Mouse (Mus musculus): Measurements from ENCODE around the gene Cmss1. TPM values are rescaled to one million over a fixed set of nuclear protein-coding genes. Genes with fewer than 3 reads are reported as not detected.
"Not testable (repeated sequence)": the region's sequence is repeated elsewhere in the genome, so short reads cannot be mapped to it uniquely, and the experiment has no call there.

The Cmss1 gene
- polyA plus RNA-seq, 1 experiment = 2.8 TPM

- Histone ChIP-seq H3K4me1 (ENCODE audit: control insufficient read depth) (no peaks in the 10 kb centered on the region), H3K27me3 (ENCODE audit: control insufficient read depth) (no peaks in the 10 kb centered on the region), H3K9me3 (ENCODE audit: control insufficient read depth, low read length) (no peaks in the 10 kb centered on the region), H3K36me3 (ENCODE audit: control insufficient read depth) (no peaks in the 10 kb centered on the region), H3K4me3 (replicated peaks) (no peak overlapping the region)
- no peak for TF ChIP-seq TAL1 (IDR thresholded peaks at IDR 0.05; ENCODE audit: low read length)
- no peak for TF ChIP-seq GATA1 (IDR thresholded peaks at IDR 0.05; ENCODE audit: low read length)
Observed at GRCm38 (mm10) chr16:57401702-57402101, 205.0 kb downstream of the Cmss1 start.

DNA sequence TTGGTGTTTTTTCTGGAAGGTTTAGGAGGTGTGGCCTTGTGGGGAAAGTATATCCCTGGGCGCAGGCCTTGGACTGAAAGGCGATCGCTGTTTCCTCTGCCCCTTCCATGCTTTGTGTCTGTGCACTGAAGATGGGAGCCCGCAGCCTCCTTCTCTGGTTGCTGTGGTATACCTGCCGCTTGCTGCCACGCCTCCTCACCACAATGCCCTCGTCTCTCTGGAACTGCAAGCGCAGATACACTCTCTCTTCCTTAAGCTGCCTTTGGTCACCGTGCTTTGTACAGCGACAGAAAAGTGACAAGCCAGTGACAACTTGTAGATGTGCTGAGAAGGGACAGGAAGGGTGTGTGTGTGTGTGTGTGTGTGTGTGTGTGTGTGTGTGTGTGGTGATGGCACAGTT is 207.1 kb downstream of the Cmss1 start:
- no peaks in the 10 kb centered on the region for H3K9me3 ChIP-seq (ENCODE audit: control insufficient read depth, low read length)
- TF ChIP-seq GATA1 (IDR thresholded peaks at IDR 0.05; ENCODE audit: low read length) = no peak
- H3K36me3 ChIP-seq (ENCODE audit: control insufficient read depth) = no peaks in the 10 kb centered on the region
- no peak overlapping the region for H3K4me3 ChIP-seq (replicated peaks)
- H3K4me1 ChIP-seq (ENCODE audit: control insufficient read depth) = no peaks in the 10 kb centered on the region
- H3K27me3 ChIP-seq (ENCODE audit: control insufficient read depth) = no peaks in the 10 kb centered on the region

DNA sequence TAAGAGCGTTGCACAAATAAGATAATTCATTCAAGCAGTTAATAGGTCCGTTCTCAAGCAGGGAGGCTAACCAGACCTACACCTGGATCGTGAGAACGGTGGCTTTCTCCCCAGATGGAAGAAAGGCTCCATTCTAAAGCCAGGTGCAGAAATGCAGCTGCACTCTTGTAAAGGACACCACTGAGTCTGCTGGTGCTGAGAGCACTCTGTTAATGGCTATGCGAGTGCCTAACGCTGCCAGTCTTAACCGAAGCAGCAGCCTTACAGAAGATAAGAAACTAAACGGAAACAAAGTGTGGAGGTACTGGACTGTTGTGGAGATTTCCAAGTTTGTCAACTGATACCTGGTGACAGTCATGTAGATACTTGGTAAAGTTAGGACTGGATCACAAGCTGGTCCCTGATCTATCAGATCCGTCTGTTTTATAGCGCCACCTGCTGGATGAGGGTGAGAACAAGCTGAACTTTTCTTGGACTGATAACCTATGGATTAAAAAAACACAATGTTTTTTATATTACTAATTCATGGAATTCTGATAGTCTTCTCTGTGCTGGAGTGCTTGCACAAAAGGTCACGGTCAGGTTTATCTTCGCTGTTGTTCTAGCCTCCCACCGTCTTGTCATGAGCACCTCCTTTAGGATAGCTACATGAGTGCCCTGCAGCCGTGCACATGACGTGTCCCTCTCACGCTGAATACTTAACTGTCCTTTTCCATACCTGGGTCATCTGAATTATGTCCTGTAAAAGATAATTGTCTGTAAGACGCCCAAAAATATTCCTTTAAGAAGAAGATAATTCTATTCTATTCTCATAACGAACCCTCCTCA is 208.1 kb downstream of the Cmss1 start:
- TF ChIP-seq TAL1 (IDR thresholded peaks at IDR 0.05; ENCODE audit: low read length) = no peak
- no peak for TF ChIP-seq GATA1 (IDR thresholded peaks at IDR 0.05; ENCODE audit: low read length)
- H3K9me3 ChIP-seq (ENCODE audit: control insufficient read depth, low read length) = no peaks in the 10 kb centered on the region
- no peak overlapping the region for H3K4me3 ChIP-seq (replicated peaks)
- H3K4me1 ChIP-seq (ENCODE audit: control insufficient read depth) = no peaks in the 10 kb centered on the region
- H3K27me3 ChIP-seq (ENCODE audit: control insufficient read depth) = no peaks in the 10 kb centered on the region
- H3K36me3 ChIP-seq (ENCODE audit: control insufficient read depth) = no peaks in the 10 kb centered on the region

- H3K27me3 ChIP-seq (ENCODE audit: control insufficient read depth) = no peaks in the 10 kb centered on the region
- TF ChIP-seq TAL1 (IDR thresholded peaks at IDR 0.05; ENCODE audit: low read length) (no peak), GATA1 (IDR thresholded peaks at IDR 0.05; ENCODE audit: low read length) (no peak)
- H3K4me1 ChIP-seq (ENCODE audit: control insufficient read depth) = no peaks in the 10 kb centered on the region
- no peaks in the 10 kb centered on the region for H3K36me3 ChIP-seq (ENCODE audit: control insufficient read depth)
- no peak overlapping the region for H3K4me3 ChIP-seq (replicated peaks)
- no peaks in the 10 kb centered on the region for H3K9me3 ChIP-seq (ENCODE audit: control insufficient read depth, low read length)
Observed at GRCm38 (mm10) chr16:57397845-57398244, 208.8 kb downstream of the Cmss1 start.

DNA sequence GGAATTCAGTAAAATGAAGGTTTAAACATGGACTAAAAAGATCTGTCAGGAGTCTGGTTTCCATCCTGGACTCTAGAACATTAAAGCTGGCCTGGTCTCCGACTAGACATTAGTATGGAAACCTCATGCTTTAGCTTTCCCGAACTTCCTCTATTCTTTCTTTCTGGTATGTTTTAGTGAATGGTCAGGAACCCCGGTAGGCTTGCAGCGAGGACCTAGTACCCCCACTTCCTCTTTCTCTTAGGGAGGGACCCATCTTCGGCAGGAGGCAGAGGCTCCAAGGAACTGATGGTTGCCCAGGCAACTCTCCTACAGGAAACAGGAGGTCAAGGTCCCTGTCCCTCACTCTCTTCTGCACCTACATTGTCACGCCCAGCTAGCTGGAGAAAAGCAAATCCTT is 210.4 kb downstream of the Cmss1 start:
- H3K9me3 ChIP-seq (ENCODE audit: control insufficient read depth, low read length) = no peaks in the 10 kb centered on the region
- H3K36me3 ChIP-seq (ENCODE audit: control insufficient read depth) = no peaks in the 10 kb centered on the region
- H3K27me3 ChIP-seq (ENCODE audit: control insufficient read depth) = no peaks in the 10 kb centered on the region
- H3K4me1 ChIP-seq (ENCODE audit: control insufficient read depth) = no peaks in the 10 kb centered on the region
- no peak for TF ChIP-seq GATA1 (IDR thresholded peaks at IDR 0.05; ENCODE audit: low read length)
- no peak for TF ChIP-seq TAL1 (IDR thresholded peaks at IDR 0.05; ENCODE audit: low read length)
- H3K4me3 ChIP-seq (replicated peaks) = no peak overlapping the region

GRCm38 (mm10) chr16:57393161-57393560 is 213.5 kb downstream of the Cmss1 start:
- no peaks in the 10 kb centered on the region for H3K4me1 ChIP-seq (ENCODE audit: control insufficient read depth)
- no peak overlapping the region for H3K4me3 ChIP-seq (replicated peaks)
- H3K9me3 ChIP-seq (ENCODE audit: control insufficient read depth, low read length) = no peaks in the 10 kb centered on the region
- no peaks in the 10 kb centered on the region for H3K27me3 ChIP-seq (ENCODE audit: control insufficient read depth)
- H3K36me3 ChIP-seq (ENCODE audit: control insufficient read depth) = no peaks in the 10 kb centered on the region
- TF ChIP-seq GATA1 (IDR thresholded peaks at IDR 0.05; ENCODE audit: low read length) = no peak
- no peak for TF ChIP-seq TAL1 (IDR thresholded peaks at IDR 0.05; ENCODE audit: low read length)

- no peaks in the 10 kb centered on the region for H3K36me3 ChIP-seq (ENCODE audit: control insufficient read depth)
- H3K27me3 ChIP-seq (ENCODE audit: control insufficient read depth) = no peaks in the 10 kb centered on the region
- H3K4me3 ChIP-seq (replicated peaks) = no peak overlapping the region
- no peaks in the 10 kb centered on the region for H3K4me1 ChIP-seq (ENCODE audit: control insufficient read depth)
- no peak for TF ChIP-seq GATA1 (IDR thresholded peaks at IDR 0.05; ENCODE audit: low read length)
- TF ChIP-seq TAL1 (IDR thresholded peaks at IDR 0.05; ENCODE audit: low read length) = no peak
- H3K9me3 ChIP-seq (ENCODE audit: control insufficient read depth, low read length) = no peaks in the 10 kb centered on the region
Observed at GRCm38 (mm10) chr16:57392461-57392860, 214.2 kb downstream of the Cmss1 start.

DNA sequence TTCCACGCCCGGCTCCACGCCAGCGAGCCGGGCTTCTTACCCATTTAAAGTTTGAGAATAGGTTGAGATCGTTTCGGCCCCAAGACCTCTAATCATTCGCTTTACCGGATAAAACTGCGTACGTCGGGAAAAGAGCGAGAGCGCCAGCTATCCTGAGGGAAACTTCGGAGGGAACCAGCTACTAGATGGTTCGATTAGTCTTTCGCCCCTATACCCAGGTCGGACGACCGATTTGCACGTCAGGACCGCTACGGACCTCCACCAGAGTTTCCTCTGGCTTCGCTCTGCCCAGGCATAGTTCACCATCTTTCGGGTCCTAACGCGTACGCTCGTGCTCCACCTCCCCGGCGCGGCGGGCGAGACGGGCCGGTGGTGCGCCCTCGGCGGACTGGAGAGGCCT is 215.5 kb downstream of the Cmss1 start:
- not testable (repeated sequence) for H3K9me3 ChIP-seq (ENCODE audit: control insufficient read depth, low read length)

GRCm38 (mm10) chr16:57389566-57390251 is 217.0 kb downstream of the Cmss1 start:
- Histone ChIP-seq H3K9me3 (ENCODE audit: control insufficient read depth, low read length) (no peaks in the 10 kb centered on the region), H3K36me3 (ENCODE audit: control insufficient read depth) (no peaks in the 10 kb centered on the region), H3K4me3 (replicated peaks) (no peak overlapping the region), H3K27me3 (ENCODE audit: control insufficient read depth) (no peaks in the 10 kb centered on the region), H3K4me1 (ENCODE audit: control insufficient read depth) (no peaks in the 10 kb centered on the region)
- no peak for TF ChIP-seq TAL1 (IDR thresholded peaks at IDR 0.05; ENCODE audit: low read length)
- TF ChIP-seq GATA1 (IDR thresholded peaks at IDR 0.05; ENCODE audit: low read length) = no peak

More for the DNA sequence above, 215.5 kb downstream of the Cmss1 start:
- H3K4me1 ChIP-seq (ENCODE audit: control insufficient read depth); H3K36me3 ChIP-seq (ENCODE audit: control insufficient read depth); H3K27me3 ChIP-seq (ENCODE audit: control insufficient read depth); H3K4me3 ChIP-seq (replicated peaks): not testable (repeated sequence)
